Mouse (Mus musculus) MEL (cell line): Measurements from ENCODE around the gene Camta1.

Experiments used
- CHD2 ChIP-seq: IDR thresholded peaks from 2 replicates; pipeline ENCODE4 v1.6.1; 2011; ENCODE audit warnings: low read length, improper control_type of control experiment
- CTCF ChIP-seq, 3 experiments: IDR thresholded peaks in 2 of 3; conservative IDR thresholded peaks in 1 of 3; 2 replicates each; pipeline ENCODE4 v1.5.1; 2011 to 2012; ENCODE audit warnings: low read length in 3 of 3, low read depth in 2 of 3, mild to moderate bottlenecking in 2 of 3, improper control_type of control experiment in 1 of 3, inconsistent platforms in 1 of 3, mixed read lengths in 1 of 3, moderate library complexity in 1 of 3; ENCODE audit not compliant: control insufficient read depth in 1 of 3, insufficient read depth in 1 of 3, poor library complexity in 1 of 3, severe bottlenecking in 1 of 3
- MAX ChIP-seq: IDR thresholded peaks from 2 replicates; pipeline ENCODE4 v1.6.1; 2011; ENCODE audit warnings: low read length, improper control_type of control experiment
- MAZ ChIP-seq: IDR thresholded peaks from 2 replicates; pipeline ENCODE4 v1.6.1; 2012; ENCODE audit warnings: low read depth, mild to moderate bottlenecking, inconsistent platforms, low read length, improper control_type of control experiment
- POLR2A ChIP-seq, 2 experiments: IDR thresholded peaks; 2 replicates each; pipeline ENCODE4 v1.6.1; 2011 to 2012; ENCODE audit warnings: low read length in 2 of 2, mild to moderate bottlenecking in 2 of 2, control low read depth in 1 of 2, improper control_type of control experiment in 1 of 2, low read depth in 1 of 2, moderate library complexity in 1 of 2; ENCODE audit not compliant: control insufficient read depth in 1 of 2, insufficient read depth in 1 of 2, poor library complexity in 1 of 2
- TAL1 ChIP-seq: IDR thresholded peaks from 2 replicates; pipeline ENCODE4 v1.6.1; 2012; ENCODE audit warnings: mild to moderate bottlenecking, inconsistent platforms, low read length, moderate library complexity, mixed read lengths
- UBTF ChIP-seq: IDR thresholded peaks from 2 replicates; pipeline ENCODE4 v1.6.1; 2012; ENCODE audit warnings: low read depth, mild to moderate bottlenecking, inconsistent platforms, low read length, improper control_type of control experiment, moderate library complexity, borderline replicate concordance; ENCODE audit not compliant: insufficient read depth
- ZMIZ1 ChIP-seq: IDR thresholded peaks from 2 replicates; pipeline ENCODE4 v1.6.1; 2012; ENCODE audit warnings: low read depth, mild to moderate bottlenecking, inconsistent platforms, low read length, improper control_type of control experiment, moderate library complexity

- TF ChIP-seq ZMIZ1 (no peak), CHD2 (no peak), CTCF (IDR thresholded peaks at IDR 0.05 in 2 of 3, conservative IDR thresholded peaks at IDR 0.05 in 1 of 3; ENCODE audit: control insufficient read depth in 1 of 3, insufficient read depth in 1 of 3, low read depth in 2 of 3, low read length in 3 of 3, poor library complexity in 1 of 3, severe bottlenecking in 1 of 3) (no peak), MAZ (no peak), TAL1 (no peak), POLR2A (IDR thresholded peaks at IDR 0.05; ENCODE audit: control insufficient read depth in 1 of 2, insufficient read depth in 1 of 2, low read depth in 1 of 2, low read length in 2 of 2, poor library complexity in 1 of 2) (no peak), MAX (no peak), UBTF (no peak)
These were observed 882.2 kb downstream of the Camta1 start for GRCm38 (mm10) chr4:150979455-150979854.
